Mouse (Mus musculus) lung, postnatal 0 days (tissue): Measurements from ENCODE around the gene Ovol3.

ENCODE experiments used
- CTCF ChIP-seq: IDR thresholded peaks from 2 replicates; pipeline ENCODE4 v1.5.1; 2016; ENCODE audit warnings: antibody characterized with exemption, mild to moderate bottlenecking
- EP300 ChIP-seq: IDR thresholded peaks from 2 replicates; pipeline ENCODE4 v1.6.1; 2016; ENCODE audit warnings: antibody characterized with exemption, mild to moderate bottlenecking, control low read depth

DNA sequence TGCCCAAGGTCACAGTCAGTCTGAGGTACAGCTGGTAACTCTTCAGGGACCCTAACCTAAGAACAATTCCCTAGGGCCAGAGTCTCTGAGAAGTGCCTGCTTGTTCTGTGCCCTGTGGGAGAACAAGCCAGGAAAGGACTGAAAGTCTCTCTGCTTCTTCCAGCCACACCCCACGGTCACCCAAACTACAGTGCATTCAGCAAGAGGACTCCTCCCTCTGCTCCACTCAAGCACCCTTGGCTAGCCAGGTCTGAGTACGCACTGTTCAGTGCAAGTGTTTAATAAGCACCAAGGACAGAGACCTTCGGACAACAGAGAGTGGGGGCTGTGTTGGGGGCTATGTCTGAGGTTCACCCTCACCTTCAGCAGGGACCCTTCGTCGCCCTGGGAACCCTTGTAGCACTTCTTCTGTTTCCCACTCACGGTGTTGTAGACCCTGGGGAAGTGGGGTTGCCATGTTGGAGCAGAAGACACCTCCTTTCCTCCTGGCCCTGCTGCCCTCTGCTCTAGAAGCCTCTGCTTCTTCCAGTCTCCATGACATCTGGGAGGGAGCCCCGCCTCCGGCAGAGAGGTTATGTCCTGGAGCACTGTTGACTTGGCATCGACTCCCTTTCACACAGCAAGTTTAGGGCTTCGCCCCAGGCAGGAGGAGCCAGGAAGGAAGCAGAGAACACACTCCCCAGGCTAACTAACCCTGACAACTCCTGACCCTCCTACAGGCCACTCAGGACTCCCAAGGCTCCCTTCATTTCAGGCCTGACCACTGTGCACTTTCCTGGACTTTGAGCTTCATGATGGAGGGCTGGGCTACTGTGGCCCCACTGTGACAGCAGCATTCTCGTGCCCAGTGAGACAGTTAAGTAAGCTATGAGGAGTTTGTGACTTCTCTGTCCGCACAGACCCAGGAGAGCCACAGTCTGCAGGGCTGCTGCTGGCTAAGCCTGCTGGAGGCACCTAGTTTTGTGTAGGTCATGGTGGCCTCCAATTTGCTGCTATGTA is 16.7 kb upstream of the Ovol3 start:
- TF ChIP-seq CTCF (no peak), EP300 (no peak)
